In genomic region chr13:115100381-115101177, GRCm38 (mm10) we compare ENCODE assay signal across 9 mouse cellular contexts. TPM values are rescaled to one million over a fixed set of nuclear protein-coding genes. Genes with fewer than 3 reads are reported as not detected.
DNase-seq lines count a peak whose midpoint lies in the region; ATAC-seq and TF ChIP-seq lines count a peak whose summit lies in the region.
"Had no signal": no experiment of that assay in that cellular context is flagged by ENCODE, and none has a peak within 500 bp of the region (broad histone marks: within the 10 kb centered on the region; RNA-seq: fewer than 3 reads in every experiment).

No protein-coding gene starts in this region.

- no peak for TF ChIP-seq CTCF in gastrocnemius, adult 2 months (IDR thresholded peaks at IDR 0.05)
- no peak for TF ChIP-seq CTCF in testis, adult 2 months (IDR thresholded peaks at IDR 0.05; ENCODE audit: control insufficient read depth, insufficient read depth, insufficient replicate concordance, low read depth, low read length)
- no peak for TF ChIP-seq CTCF in stomach, postnatal 0 days (IDR thresholded peaks at IDR 0.05; ENCODE audit: low read depth)

- ATAC-seq in liver, embryonic 11.5 days (replicated peaks; ENCODE audit: low FRiP score), result no peak
- no peak for ATAC-seq in stomach, postnatal 0 days (ENCODE audit: low FRiP score, low TSS enrichment)
- no peak for ATAC-seq in activated CD4-positive, CD25-positive, alpha-beta regulatory T cell, adult 4 months

- intact Hi-C loops in gastrocnemius, adult 2 months (cut with DNase I), result no loop called here

- TF ChIP-seq EP300 in stomach, postnatal 0 days (optimal IDR thresholded peaks at IDR 0.05), result no peak

- H3K4me2 ChIP-seq in liver, embryonic 11.5 days, result peak overlapping the region; percentile 80
- H3K4me2 ChIP-seq in stomach, postnatal 0 days (replicated peaks; ENCODE audit: low read depth), result peak overlapping the region; percentile 56

- no peak for TF ChIP-seq POLR2A in testis, adult 2 months (IDR thresholded peaks at IDR 0.05; ENCODE audit: control insufficient read depth, low read depth, low read length)

- no peaks in the 10 kb centered on the region for H3K36me3 ChIP-seq in testis, adult 2 months (ENCODE audit: control insufficient read depth, insufficient read depth, low read length)
- no peaks in the 10 kb centered on the region for H3K36me3 ChIP-seq in liver, embryonic 11.5 days (ENCODE audit: control insufficient read depth, insufficient read depth, low read length)
- H3K36me3 ChIP-seq in stomach, postnatal 0 days (ENCODE audit: control insufficient read depth, insufficient read depth, low read length), result no peaks in the 10 kb centered on the region

- no peak for DNase-seq in gastrocnemius, adult 2 months
- DNase-seq in gastrocnemius, postnatal 4 days (ENCODE audit: low spot score in 2 of 2), result no peak
- DNase-seq in testis, postnatal 14 days (ENCODE audit: low spot score), result no peak
- no peak for DNase-seq in liver, embryonic 11.5 days (ENCODE audit: low spot score)
- DNase-seq in stomach, postnatal 0 days (ENCODE audit: low spot score), result no peak
- DNase-seq in layer of hippocampus, postnatal 14 days (ENCODE audit: low spot score in 2 of 2), result no peak
- DNase-seq: thymus, adult 2 months had no signal

- no peaks in the 10 kb centered on the region for H3K27me3 ChIP-seq in testis, adult 2 months (ENCODE audit: control insufficient read depth, insufficient read depth, low read length)
- H3K27me3 ChIP-seq in liver, embryonic 11.5 days (replicated peaks; ENCODE audit: control insufficient read depth, insufficient read depth, low read length), result peaks cover 19% of the 10 kb centered on the region
- H3K27me3 ChIP-seq in stomach, postnatal 0 days (ENCODE audit: control insufficient read depth, insufficient read depth, low read length), result no peaks in the 10 kb centered on the region

- peak overlapping the region; percentile 89 for H3K27ac ChIP-seq in gastrocnemius, adult 2 months
- H3K27ac ChIP-seq in testis, adult 2 months (ENCODE audit: control insufficient read depth, insufficient read depth, low read depth, low read length), result peak overlapping the region; percentile 59; the same call in 1 of the 2 replicates
- no peak overlapping the region for H3K27ac ChIP-seq in liver, embryonic 11.5 days (ENCODE audit: low read depth, low read length)
- H3K27ac ChIP-seq in stomach, postnatal 0 days (replicated peaks), result peak overlapping the region; percentile 92

- H3K4me3 ChIP-seq in gastrocnemius, adult 2 months, result peak overlapping the region; percentile 82
- H3K4me3 ChIP-seq in testis, adult 2 months (ENCODE audit: control insufficient read depth, low read depth, low read length), result no peak overlapping the region; the same call in 1 of the 2 replicates
- H3K4me3 ChIP-seq in liver, embryonic 11.5 days (ENCODE audit: low read depth, low read length), result peak overlapping the region; percentile 48
- peak overlapping the region; percentile 60 for H3K4me3 ChIP-seq in stomach, postnatal 0 days (ENCODE audit: low read depth, low read length)

- WGBS in liver, embryonic 11.5 days, result 50% methylated on average over 11 of the region's 11 CpGs
- 37% methylated on average over 11 of the region's 11 CpGs for WGBS in stomach, postnatal 0 days

- H3K9ac ChIP-seq in liver, embryonic 11.5 days (ENCODE audit: low read depth, low read length), result peak overlapping the region; percentile 21
- H3K9ac ChIP-seq in stomach, postnatal 0 days (ENCODE audit: low read length), result peak overlapping the region; percentile 94

- peaks cover 4% of the 10 kb centered on the region; the same call in 1 of the 2 replicates for H3K4me1 ChIP-seq in testis, adult 2 months (ENCODE audit: control insufficient read depth, insufficient read depth, low read length)
- H3K4me1 ChIP-seq in liver, embryonic 11.5 days (replicated peaks; ENCODE audit: control insufficient read depth, insufficient read depth, low read length), result no peaks in the 10 kb centered on the region
- peaks cover 4% of the 10 kb centered on the region; the same call in 1 of the 2 replicates for H3K4me1 ChIP-seq in stomach, postnatal 0 days (replicated peaks; ENCODE audit: control insufficient read depth, insufficient read depth)

- H3K9me3 ChIP-seq in liver, embryonic 11.5 days (ENCODE audit: control insufficient read depth, low read length), result no peaks in the 10 kb centered on the region
- H3K9me3 ChIP-seq in stomach, postnatal 0 days (ENCODE audit: control insufficient read depth, low read length), result no peaks in the 10 kb centered on the region

RNA-seq across cellular contexts. Expression of gene Gm49395, which starts 1.1 kb away (rescaled TPM):
- 1 to 10 TPM; 2.6 to 3.3 TPM for total RNA-seq in gastrocnemius, adult 2 months (2021)
- 1 to 10 TPM; 7.2 to 7.5 TPM for total RNA-seq in gastrocnemius, postnatal 4 days (2021)
- polyA plus RNA-seq in testis, adult 2 months (2012; rRNA removed), result 0.38 TPM in 1 of 2 replicates, not detected in the other
- polyA plus RNA-seq in liver, embryonic 11.5 days (2014; fragmentation: Nextera tagmentation; extraction: Ambion mirVana), result 2.0 and 3.7 TPM in 2 replicates
- 7.7 and 9.4 TPM in 2 replicates for polyA plus RNA-seq in stomach, postnatal 0 days (2015; fragmentation: Nextera tagmentation; extraction: Ambion mirVana)
- polyA plus RNA-seq in activated CD4-positive, CD25-positive, alpha-beta regulatory T cell, adult 4 months (2017; shearing (Covaris generic)), result under 1 TPM in 1 of 2 experiments, not detected in 1; 0.60 TPM
- 1 to 10 TPM; 5.0 to 5.6 TPM for total RNA-seq in layer of hippocampus, postnatal 14 days (2021)

RNA-seq across cellular contexts. Expression of gene Itga1, which starts 1.2 kb away (rescaled TPM):
- 10 to 100 TPM in 1 of 2 experiments, 1 to 10 TPM in 1; 7.8 to 12.9 TPM for total RNA-seq in gastrocnemius, adult 2 months (2021)
- total RNA-seq in gastrocnemius, postnatal 4 days (2021), result 10 to 100 TPM; 37.7 to 40.4 TPM
- 8.4 and 8.6 TPM in 2 replicates for polyA plus RNA-seq in testis, adult 2 months (2012; rRNA removed)
- polyA plus RNA-seq in liver, embryonic 11.5 days (2014; fragmentation: Nextera tagmentation; extraction: Ambion mirVana), result 3.9 and 4.3 TPM in 2 replicates
- polyA plus RNA-seq in stomach, postnatal 0 days (2015; fragmentation: Nextera tagmentation; extraction: Ambion mirVana), result 14.6 and 18.4 TPM in 2 replicates
- polyA plus RNA-seq in activated CD4-positive, CD25-positive, alpha-beta regulatory T cell, adult 4 months (2017; shearing (Covaris generic)), result under 1 TPM; 0.68 to 0.87 TPM
- 10 to 100 TPM; 12.1 to 13.4 TPM for total RNA-seq in layer of hippocampus, postnatal 14 days (2021)

RNA-seq across cellular contexts. Expression of gene Pelo, which starts 10.6 kb away (rescaled TPM):
- 10 to 100 TPM; 10.5 to 10.7 TPM for total RNA-seq in gastrocnemius, adult 2 months (2021)
- total RNA-seq in gastrocnemius, postnatal 4 days (2021), result 10 to 100 TPM; 17.4 to 21.9 TPM
- 14.9 and 18.6 TPM in 2 replicates for polyA plus RNA-seq in testis, adult 2 months (2012; rRNA removed)
- 10.0 and 10.9 TPM in 2 replicates for polyA plus RNA-seq in liver, embryonic 11.5 days (2014; fragmentation: Nextera tagmentation; extraction: Ambion mirVana)
- 4.9 and 5.5 TPM in 2 replicates for polyA plus RNA-seq in stomach, postnatal 0 days (2015; fragmentation: Nextera tagmentation; extraction: Ambion mirVana)
- polyA plus RNA-seq in activated CD4-positive, CD25-positive, alpha-beta regulatory T cell, adult 4 months (2017; shearing (Covaris generic)), result 1 to 10 TPM; 2.6 to 2.8 TPM
- total RNA-seq in layer of hippocampus, postnatal 14 days (2021), result 10 to 100 TPM; 18.6 to 22.0 TPM
